Mouse (Mus musculus) adrenal gland, postnatal 14 days (tissue): ENCODE results near the gene A630001G21Rik. TPM values are rescaled to one million over a fixed set of nuclear protein-coding genes. Genes with fewer than 3 reads are reported as not detected.

ENCODE experiments used
- microRNA-seq, 2 experiments: library from miRNA; unstranded; fragments of <30 nt; microRNA quantifications; one replicate each; pipeline ENCODE4 v1.2.0; 2021
- total RNA-seq: library from RNA; stranded (reverse); gene quantifications from 2 replicates; pipeline ENCODE4 v1.2.3, GENCODE M21; 2021

The A630001G21Rik gene
- total RNA-seq, 1 experiment from 2014 or later = 0.59 TPM

Small RNA genes lying within 50 kb of the gene (microRNA-seq; reads per million reads assigned to microRNA genes)
- gene Gm25472 = 0 reads per million in 2 experiments
- gene Mir8096 = 0 to 0.43 reads per million in 2 experiments

Other genes with a start within 250 kb of the A630001G21Rik start
- gene G530012D18Rik, start 203.0 kb downstream of the A630001G21Rik start, total RNA-seq = not detected in 2 replicates
- 4.3 and 11.3 TPM in 2 replicates for gene Sp110, start 179.8 kb downstream of the A630001G21Rik start, total RNA-seq
- 3.1 and 7.9 TPM in 2 replicates for gene Sp140, start 178.3 kb downstream of the A630001G21Rik start, total RNA-seq
- gene Sp100, start 128.7 kb downstream of the A630001G21Rik start, total RNA-seq = 13.2 and 35.0 TPM in 2 replicates
- 115 and 132 TPM in 2 replicates for gene Cab39, start 14.8 kb upstream of the A630001G21Rik start, total RNA-seq
- gene Itm2c, start 115.6 kb upstream of the A630001G21Rik start, total RNA-seq = 329 and 361 TPM in 2 replicates
- 0.15 TPM in 1 of 2 replicates, not detected in the other for gene 4933407L21Rik, start 149.8 kb upstream of the A630001G21Rik start, total RNA-seq
- gene Gpr55, start 182.4 kb upstream of the A630001G21Rik start, total RNA-seq = 3.0 and 3.4 TPM in 2 replicates
- not detected in 2 replicates for gene Spata3, start 238.2 kb upstream of the A630001G21Rik start, total RNA-seq